Mouse (Mus musculus) heart, embryonic 13.5 days (tissue): Measurements from ENCODE around the gene Glyat. TPM values are rescaled to one million over a fixed set of nuclear protein-coding genes. Genes with fewer than 3 reads are reported as not detected.
"Not testable (repeated sequence)": the region's sequence is repeated elsewhere in the genome, so short reads cannot be mapped to it uniquely, and the experiment has no call there.

Source experiments
- ATAC-seq: fragments of 200-750 bp; cut with Nextera tagmentation; 2 replicates; pipeline ENCODE4 v1.8.0; 2017; ENCODE audit warnings: moderate TSS enrichment; ENCODE audit not compliant: insufficient number of reproducible peaks, low FRiP score, low TSS enrichment; ENCODE audit errors: extremely low read depth
- H3K27ac ChIP-seq: fragments of 300-500 bp; sonication (generic); replicated peaks from 2 replicates; pipeline ENCODE4 v1.5.1; 2015; ENCODE audit warnings: moderate library complexity, mild to moderate bottlenecking, inconsistent platforms
- H3K27me3 ChIP-seq: fragments of 300-500 bp; sonication (generic); replicated peaks from 2 replicates; pipeline ENCODE4 v1.6.1; 2015; ENCODE audit warnings: mild to moderate bottlenecking, inconsistent platforms
- H3K36me3 ChIP-seq: fragments of 300-500 bp; sonication (generic); 2 replicates; pipeline ENCODE4 v1.6.1; 2015; ENCODE audit warnings: mild to moderate bottlenecking, inconsistent platforms
- H3K4me1 ChIP-seq: fragments of 300-500 bp; sonication (generic); 2 replicates; pipeline ENCODE4 v1.6.1; 2015; ENCODE audit warnings: inconsistent platforms
- H3K4me2 ChIP-seq: fragments of 300-500 bp; sonication (generic); 2 replicates; pipeline ENCODE4 v1.6.1; 2015; ENCODE audit warnings: inconsistent platforms, mild to moderate bottlenecking, moderate library complexity
- H3K4me3 ChIP-seq: fragments of 300-500 bp; sonication (generic); 2 replicates; pipeline ENCODE4 v1.5.1; 2015; ENCODE audit warnings: moderate library complexity, mild to moderate bottlenecking, inconsistent platforms
- H3K9ac ChIP-seq: fragments of 300-500 bp; sonication (generic); 2 replicates; pipeline ENCODE4 v1.6.1; 2015; ENCODE audit warnings: inconsistent platforms, mild to moderate bottlenecking, moderate library complexity
- H3K9me3 ChIP-seq: fragments of 300-500 bp; sonication (generic); 2 replicates; pipeline ENCODE4 v1.6.1; 2016; ENCODE audit warnings: inconsistent platforms
- whole genome bisulfite sequencing: fragments of 180-500 bp; shearing (Covaris S2); methylation state at CpG from one replicate; pipeline ENCODE4 v1.1.7; 2015; ENCODE audit warnings: mixed read lengths; 5-methylcytosine and 5-hydroxymethylcytosine counted together
- polyA plus RNA-seq: library from polyadenylated mRNA; unstranded; fragments of >200 nt; fragmentation: Nextera tagmentation; extraction: Ambion mirVana; gene quantifications from 2 replicates; pipeline ENCODE4 v1.2.1, GENCODE M21; 2015

Gene Glyat
- polyA plus RNA-seq, 1 experiment from 2014 or later, result 0.05 TPM

GRCm38 (mm10) chr19:12613646-12614045 lies 19.5 kb upstream of the Glyat start:
- no peaks in the 10 kb centered on the region for H3K27me3 ChIP-seq
- 58% methylated on average over 1 of the region's 1 CpGs for WGBS
- H3K36me3 ChIP-seq, result no peaks in the 10 kb centered on the region
- H3K9me3 ChIP-seq, result no peaks in the 10 kb centered on the region
- no peak overlapping the region for H3K9ac ChIP-seq
- H3K4me3 ChIP-seq, result no peak overlapping the region
- no peaks in the 10 kb centered on the region for H3K4me1 ChIP-seq
- no peak overlapping the region for H3K4me2 ChIP-seq
- no peak for ATAC-seq
- no peak overlapping the region for H3K27ac ChIP-seq

GRCm38 (mm10) chr19:12634259-12634658 lies 1.2 kb downstream of the Glyat start:
- 75% methylated on average over 3 of the region's 3 CpGs for WGBS
- Histone ChIP-seq H3K9ac (no peak overlapping the region), H3K27ac (no peak overlapping the region), H3K4me3 (no peak overlapping the region), H3K9me3 (no peaks in the 10 kb centered on the region), H3K27me3 (no peaks in the 10 kb centered on the region), H3K4me1 (no peaks in the 10 kb centered on the region), H3K36me3 (no peaks in the 10 kb centered on the region), H3K4me2 (no peak overlapping the region)
- no peak for ATAC-seq

GRCm38 (mm10) chr19:12634963-12635362 lies 1.9 kb downstream of the Glyat start:
- WGBS, result 75% methylated on average over 4 of the region's 4 CpGs
- Histone ChIP-seq H3K4me2 (no peak overlapping the region), H3K9ac (no peak overlapping the region), H3K27ac (no peak overlapping the region), H3K27me3 (no peaks in the 10 kb centered on the region), H3K36me3 (no peaks in the 10 kb centered on the region), H3K4me1 (no peaks in the 10 kb centered on the region), H3K4me3 (no peak overlapping the region), H3K9me3 (no peaks in the 10 kb centered on the region)
- no peak for ATAC-seq

- 58% methylated on average over 3 of the region's 3 CpGs for WGBS
- H3K4me1 ChIP-seq, result no peaks in the 10 kb centered on the region
- ATAC-seq, result no peak
- no peak overlapping the region for H3K4me2 ChIP-seq
- no peak overlapping the region for H3K27ac ChIP-seq
- no peaks in the 10 kb centered on the region for H3K36me3 ChIP-seq
- H3K27me3 ChIP-seq, result no peaks in the 10 kb centered on the region
- no peak overlapping the region for H3K4me3 ChIP-seq
- no peak overlapping the region for H3K9ac ChIP-seq
- H3K9me3 ChIP-seq, result no peaks in the 10 kb centered on the region
Observed at GRCm38 (mm10) chr19:12636863-12637262, 3.8 kb downstream of the Glyat start.

- no peaks in the 10 kb centered on the region for H3K27me3 ChIP-seq
- H3K4me3 ChIP-seq, result no peak overlapping the region
- H3K27ac ChIP-seq, result no peak overlapping the region
- H3K9me3 ChIP-seq, result no peaks in the 10 kb centered on the region
- 66% methylated on average over 1 of the region's 1 CpGs for WGBS
- ATAC-seq, result no peak
- no peaks in the 10 kb centered on the region for H3K4me1 ChIP-seq
- H3K9ac ChIP-seq, result no peak overlapping the region
- H3K4me2 ChIP-seq, result no peak overlapping the region
- H3K36me3 ChIP-seq, result no peaks in the 10 kb centered on the region
Observed at GRCm38 (mm10) chr19:12638049-12638448, 4.9 kb downstream of the Glyat start.

- H3K4me1 ChIP-seq, result no peaks in the 10 kb centered on the region
- H3K9ac ChIP-seq, result no peak overlapping the region
- no peaks in the 10 kb centered on the region for H3K9me3 ChIP-seq
- H3K4me2 ChIP-seq, result no peak overlapping the region
- H3K27ac ChIP-seq, result no peak overlapping the region
- ATAC-seq, result no peak
- H3K4me3 ChIP-seq, result no peak overlapping the region
- H3K27me3 ChIP-seq, result no peaks in the 10 kb centered on the region
- no peaks in the 10 kb centered on the region for H3K36me3 ChIP-seq
Observed at GRCm38 (mm10) chr19:12649511-12649910, 16.4 kb downstream of the Glyat start.

GRCm38 (mm10) chr19:12666156-12666555 lies 33.0 kb downstream of the Glyat start:
- H3K4me2 ChIP-seq, result no peak overlapping the region
- H3K4me1 ChIP-seq, result no peaks in the 10 kb centered on the region
- 67% methylated on average over 1 of the region's 1 CpGs for WGBS
- no peak for ATAC-seq
- no peaks in the 10 kb centered on the region for H3K36me3 ChIP-seq
- H3K27me3 ChIP-seq, result no peaks in the 10 kb centered on the region
- H3K27ac ChIP-seq, result no peak overlapping the region
- H3K4me3 ChIP-seq, result no peak overlapping the region
- H3K9ac ChIP-seq, result no peak overlapping the region
- H3K9me3 ChIP-seq, result peaks cover 6% of the 10 kb centered on the region; the same call in 1 of the 2 replicates

GRCm38 (mm10) chr19:12668601-12669000 lies 35.5 kb downstream of the Glyat start:
- H3K4me2 ChIP-seq, H3K9me3 ChIP-seq, H3K9ac ChIP-seq, H3K4me1 ChIP-seq, H3K27me3 ChIP-seq, H3K36me3 ChIP-seq, H3K4me3 ChIP-seq, ATAC-seq, H3K27ac ChIP-seq: not testable (repeated sequence)
- 84% methylated on average over 3 of the region's 3 CpGs for WGBS

- Histone ChIP-seq H3K4me3 (no peak within 1 kb of the TSS), H3K4me1 (no peaks in the 10 kb centered on the region), H3K9me3 (no peaks in the 10 kb centered on the region), H3K9ac (no peak within 1 kb of the TSS), H3K27ac (no peak within 1 kb of the TSS), H3K36me3 (no peaks in the 10 kb centered on the region), H3K4me2 (no peak within 1 kb of the TSS), H3K27me3 (no peaks in the 10 kb centered on the region)
- ATAC-seq, result no peak
Observed at GRCm38 (mm10) chr19:12670139-12670538, 37.0 kb downstream of the Glyat start, which contains the start of gene Olfr1442. Olfr1442 (plus strand) TSS chr19:12670439.

- Histone ChIP-seq H3K27me3 (no peaks in the 10 kb centered on the region), H3K4me2 (no peak overlapping the region), H3K36me3 (no peaks in the 10 kb centered on the region), H3K27ac (no peak overlapping the region), H3K4me3 (no peak overlapping the region), H3K9me3 (no peaks in the 10 kb centered on the region), H3K4me1 (no peaks in the 10 kb centered on the region), H3K9ac (no peak overlapping the region)
- no peak for ATAC-seq
- WGBS, result 64% methylated on average over 4 of the region's 4 CpGs
Observed at GRCm38 (mm10) chr19:12671051-12671450, 37.9 kb downstream of the Glyat start.

- Histone ChIP-seq H3K4me3 (no peak within 1 kb of the TSS), H3K9me3 (no peaks in the 10 kb centered on the region), H3K4me1 (no peaks in the 10 kb centered on the region), H3K4me2 (no peak within 1 kb of the TSS), H3K27ac (no peak within 1 kb of the TSS), H3K9ac (no peak within 1 kb of the TSS), H3K27me3 (no peaks in the 10 kb centered on the region), H3K36me3 (no peaks in the 10 kb centered on the region)
- ATAC-seq, result no peak
- 47% methylated on average over 3 of the region's 3 CpGs for WGBS
Observed at GRCm38 (mm10) chr19:12677812-12678211, 44.7 kb downstream of the Glyat start, which contains the start of gene Olfr1443. Olfr1443 (plus strand) TSS chr19:12678112.

GRCm38 (mm10) chr19:12684638-12685037 lies 51.5 kb downstream of the Glyat start:
- no peak for ATAC-seq
- no peaks in the 10 kb centered on the region for H3K9me3 ChIP-seq
- H3K4me3 ChIP-seq, result no peak overlapping the region
- H3K4me2 ChIP-seq, result no peak overlapping the region
- H3K27me3 ChIP-seq, result no peaks in the 10 kb centered on the region
- no peak overlapping the region for H3K9ac ChIP-seq
- no peaks in the 10 kb centered on the region for H3K4me1 ChIP-seq
- no peak overlapping the region for H3K27ac ChIP-seq
- no peaks in the 10 kb centered on the region for H3K36me3 ChIP-seq

- Histone ChIP-seq H3K4me1 (no peaks in the 10 kb centered on the region), H3K27ac (no peak overlapping the region), H3K9me3 (no peaks in the 10 kb centered on the region), H3K27me3 (no peaks in the 10 kb centered on the region), H3K4me2 (no peak overlapping the region), H3K36me3 (no peaks in the 10 kb centered on the region), H3K4me3 (no peak overlapping the region), H3K9ac (no peak overlapping the region)
- no peak for ATAC-seq
Observed at GRCm38 (mm10) chr19:12685231-12685630, 52.1 kb downstream of the Glyat start.
